Comparison of ENCODE assay signal across 23 mouse cellular contexts in the genomic region with DNA sequence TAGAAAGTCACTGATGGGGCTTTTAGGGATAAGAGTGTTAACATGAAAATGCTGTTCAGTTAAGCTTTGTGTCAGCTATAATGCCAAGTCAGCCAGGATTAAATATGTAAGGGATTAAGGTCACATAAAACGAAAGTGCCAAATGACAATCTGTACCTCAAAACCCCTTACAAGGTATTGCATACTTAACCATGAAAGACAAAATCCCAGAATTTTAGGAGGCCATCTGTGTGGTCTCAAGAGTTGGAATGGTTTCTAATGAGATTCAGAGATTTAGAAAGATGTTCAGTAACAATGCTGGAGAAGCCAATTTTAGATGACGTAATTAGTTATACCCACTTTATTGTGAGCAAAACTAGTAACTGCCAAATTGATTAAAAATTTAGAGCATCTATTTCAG. TPM values are rescaled to one million over a fixed set of nuclear protein-coding genes. Genes with fewer than 3 reads are reported as not detected.
DNase-seq lines count a peak whose midpoint lies in the region; ATAC-seq and TF ChIP-seq lines count a peak whose summit lies in the region.
"Had no signal": no experiment of that assay in that cellular context is flagged by ENCODE, and none has a peak within 500 bp of the region (broad histone marks: within the 10 kb centered on the region; RNA-seq: fewer than 3 reads in every experiment).

No protein-coding gene starts in this region.

- H3K4me3 ChIP-seq in forebrain, embryonic 14.5 days (ENCODE audit: low read depth, low read length) = no peak overlapping the region
- H3K4me3 ChIP-seq in forebrain, embryonic 10.5 days = no peak overlapping the region
- H3K4me3 ChIP-seq in forebrain, postnatal 0 days (ENCODE audit: low read depth, low read length) = no peak overlapping the region
- no peak overlapping the region for H3K4me3 ChIP-seq in forebrain, embryonic 12.5 days (replicated peaks)
- H3K4me3 ChIP-seq: embryonic facial prominence, embryonic 12.5 days; embryonic facial prominence, embryonic 15.5 days; erythroblast, embryonic 14.5 days; gastrocnemius, adult 2 months; hindbrain, embryonic 12.5 days; hindbrain, embryonic 15.5 days had no signal

- 0 out of 2 replicates have a peak, but pooled peaks cover 3% of the 10 kb centered on the region for H3K4me1 ChIP-seq in forebrain, embryonic 14.5 days (ENCODE audit: control insufficient read depth, insufficient read depth, low read length)
- no peaks in the 10 kb centered on the region for H3K4me1 ChIP-seq in forebrain, embryonic 10.5 days
- H3K4me1 ChIP-seq in forebrain, postnatal 0 days (ENCODE audit: insufficient read depth) = no peaks in the 10 kb centered on the region
- H3K4me1 ChIP-seq in forebrain, embryonic 12.5 days = no peaks in the 10 kb centered on the region
- H3K4me1 ChIP-seq: embryonic facial prominence, embryonic 12.5 days; embryonic facial prominence, embryonic 15.5 days; hindbrain, embryonic 12.5 days; hindbrain, embryonic 15.5 days had no signal

- H3K36me3 ChIP-seq in forebrain, embryonic 14.5 days (ENCODE audit: control insufficient read depth, insufficient read depth, low read length) = peaks cover 6% of the 10 kb centered on the region; the same call in 1 of the 2 replicates
- H3K36me3 ChIP-seq in forebrain, embryonic 10.5 days (replicated peaks) = peaks cover 10% of the 10 kb centered on the region; the same call in 1 of the 2 replicates
- 0 out of 2 replicates have a peak, but pooled peaks cover 3% of the 10 kb centered on the region for H3K36me3 ChIP-seq in forebrain, postnatal 0 days (ENCODE audit: insufficient read depth)
- peaks cover 3% of the 10 kb centered on the region; the same call in 1 of the 2 replicates for H3K36me3 ChIP-seq in forebrain, embryonic 12.5 days (replicated peaks)
- H3K36me3 ChIP-seq: embryonic facial prominence, embryonic 12.5 days; hindbrain, embryonic 12.5 days had no signal

- H3K4me2 ChIP-seq in forebrain, embryonic 14.5 days (ENCODE audit: low read length) = no peak overlapping the region
- H3K4me2 ChIP-seq in forebrain, postnatal 0 days (ENCODE audit: low read depth) = no peak overlapping the region
- H3K4me2 ChIP-seq in forebrain, embryonic 12.5 days = no peak overlapping the region
- H3K4me2 ChIP-seq: embryonic facial prominence, embryonic 12.5 days; embryonic facial prominence, embryonic 15.5 days; heart, embryonic 11.5 days; hindbrain, embryonic 12.5 days; hindbrain, embryonic 15.5 days had no signal

- no peaks in the 10 kb centered on the region for H3K9me3 ChIP-seq in forebrain, embryonic 14.5 days (replicated peaks; ENCODE audit: control insufficient read depth, low read length)
- no peaks in the 10 kb centered on the region for H3K9me3 ChIP-seq in forebrain, embryonic 10.5 days
- H3K9me3 ChIP-seq in forebrain, postnatal 0 days (ENCODE audit: low read length) = no peaks in the 10 kb centered on the region
- no peaks in the 10 kb centered on the region for H3K9me3 ChIP-seq in forebrain, embryonic 12.5 days
- H3K9me3 ChIP-seq: embryonic facial prominence, embryonic 12.5 days; embryonic facial prominence, embryonic 15.5 days; hindbrain, embryonic 12.5 days; hindbrain, embryonic 15.5 days had no signal

- no peak; the same call in 1 of the 2 replicates for ATAC-seq in forebrain, embryonic 14.5 days
- ATAC-seq in forebrain, postnatal 0 days = peak; percentile 32; the same call in 1 of the 2 replicates
- ATAC-seq in forebrain, embryonic 12.5 days (ENCODE audit: low FRiP score) = no peak
- ATAC-seq: intestine, postnatal 0 days; Patski had no signal

- H3K9ac ChIP-seq in forebrain, embryonic 14.5 days (ENCODE audit: low read length) = no peak overlapping the region
- H3K9ac ChIP-seq in forebrain, postnatal 0 days = no peak overlapping the region
- no peak overlapping the region for H3K9ac ChIP-seq in forebrain, embryonic 12.5 days
- H3K9ac ChIP-seq: embryonic facial prominence, embryonic 12.5 days; embryonic facial prominence, embryonic 15.5 days; hindbrain, embryonic 12.5 days; hindbrain, embryonic 15.5 days had no signal

- peak; percentile 54 for DNase-seq in forebrain, embryonic 14.5 days (ENCODE audit: low spot score)
- no peak for DNase-seq in forebrain, embryonic 10.5 days (ENCODE audit: extremely low spot score, low spot score)
- DNase-seq in forebrain, postnatal 0 days = peak; percentile 52
- peak; percentile 8 for DNase-seq in brain, embryonic 18.5 days (ENCODE audit: low read depth, low spot score)
- DNase-seq in kidney, adult 18-20 months = no peak
- DNase-seq in MN1 (ENCODE audit: low spot score) = no peak
- DNase-seq: adrenal gland, postnatal 10 days; adrenal gland, postnatal 36 days; cerebellum, adult 18-20 months; cerebellum, adult 9-10 months; cerebellum, postnatal 14 days; gastrocnemius, adult 2 months; gastrocnemius, postnatal 14 days; heart, adult 11 months had no signal

- 40% methylated on average over 2 of the region's 2 CpGs for WGBS in forebrain, embryonic 14.5 days
- 83% methylated on average over 2 of the region's 2 CpGs for WGBS in forebrain, embryonic 10.5 days
- WGBS in forebrain, postnatal 0 days = 31% methylated on average over 2 of the region's 2 CpGs
- 89% methylated on average over 2 of the region's 2 CpGs for WGBS in forebrain, embryonic 12.5 days

- no peaks in the 10 kb centered on the region for H3K27me3 ChIP-seq in forebrain, embryonic 14.5 days (replicated peaks; ENCODE audit: control insufficient read depth, insufficient read depth, low read length)
- no peaks in the 10 kb centered on the region for H3K27me3 ChIP-seq in forebrain, embryonic 10.5 days (ENCODE audit: poor library complexity, severe bottlenecking)
- H3K27me3 ChIP-seq in forebrain, postnatal 0 days (ENCODE audit: insufficient read depth, low read length) = no peaks in the 10 kb centered on the region
- no peaks in the 10 kb centered on the region for H3K27me3 ChIP-seq in forebrain, embryonic 12.5 days
- H3K27me3 ChIP-seq: embryonic facial prominence, embryonic 12.5 days; embryonic facial prominence, embryonic 15.5 days; hindbrain, embryonic 12.5 days; hindbrain, embryonic 15.5 days; Patski had no signal

- no peak for TF ChIP-seq CTCF in forebrain, postnatal 0 days (IDR thresholded peaks at IDR 0.05; ENCODE audit: low read depth)

- no peak overlapping the region for H3K27ac ChIP-seq in forebrain, embryonic 14.5 days (ENCODE audit: low read depth, low read length)
- no peak overlapping the region for H3K27ac ChIP-seq in forebrain, embryonic 10.5 days
- H3K27ac ChIP-seq in forebrain, postnatal 0 days (ENCODE audit: low read depth, low read length) = no peak overlapping the region
- H3K27ac ChIP-seq in forebrain, embryonic 12.5 days = no peak overlapping the region
- H3K27ac ChIP-seq: embryonic facial prominence, embryonic 12.5 days; embryonic facial prominence, embryonic 15.5 days; gastrocnemius, adult 2 months; hindbrain, embryonic 12.5 days; hindbrain, embryonic 15.5 days had no signal

RNA-seq across cellular contexts. Expression of a gene that starts 30.3 kb away (rescaled TPM):
- 33.9 and 36.4 TPM in 2 replicates for polyA plus RNA-seq in forebrain, embryonic 14.5 days (2014; fragmentation: Nextera tagmentation; extraction: Ambion mirVana)
- 36.9 and 38.3 TPM in 2 replicates for polyA plus RNA-seq in forebrain, embryonic 10.5 days (2016; fragmentation: Nextera tagmentation; extraction: Ambion mirVana)
- total RNA-seq in forebrain, postnatal 0 days (2014; rRNA removed) = 21.4 and 25.7 TPM in 2 replicates
- polyA plus RNA-seq in forebrain, postnatal 0 days (2015; fragmentation: Nextera tagmentation; extraction: Ambion mirVana) = 31.4 and 51.3 TPM in 2 replicates
- polyA plus RNA-seq in forebrain, embryonic 12.5 days (2016; fragmentation: Nextera tagmentation; extraction: Ambion mirVana) = 48.1 and 49.6 TPM in 2 replicates

Comparison
In these comparisons a context has a peak if more than half of its experiments do, and no peak if none do; other contexts are left out.
1. DNase-seq: peak in forebrain, embryonic 14.5 days (single experiment), forebrain, postnatal 0 days (single experiment) and brain, embryonic 18.5 days (single experiment); none in forebrain, embryonic 10.5 days (single experiment), kidney, adult 18-20 months (single experiment) and MN1 (single experiment).